8 mouse cellular contexts compared by ENCODE assay signal in the genomic region with DNA sequence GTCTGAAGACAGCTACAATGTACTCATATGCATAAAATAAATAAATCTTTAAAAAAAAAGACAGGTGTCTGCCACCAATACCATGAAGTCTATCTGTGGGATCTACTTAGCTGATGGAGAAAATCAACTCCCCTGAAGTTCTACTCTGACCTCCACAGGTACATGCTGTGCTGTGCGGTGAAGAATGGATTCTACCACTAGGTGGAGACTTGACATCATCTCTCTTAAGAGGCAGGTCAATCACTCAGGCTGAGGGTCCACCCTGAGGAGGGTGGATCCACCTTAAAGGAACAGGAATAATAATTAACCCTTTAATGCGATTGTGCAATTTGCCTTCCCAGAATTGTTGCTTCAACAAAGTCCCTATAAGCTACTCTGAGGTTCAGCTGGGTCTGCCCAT. TPM values are rescaled to one million over a fixed set of nuclear protein-coding genes. Genes with fewer than 3 reads are reported as not detected.
DNase-seq lines count a peak whose midpoint lies in the region; ATAC-seq and TF ChIP-seq lines count a peak whose summit lies in the region.

No protein-coding gene starts in this region.

- H3K27me3 ChIP-seq in liver, embryonic 14.5 days (ENCODE audit: control insufficient read depth, insufficient read depth, low read length) = no peaks in the 10 kb centered on the region

- TF ChIP-seq POLR2A in cortical plate, adult 2 months (IDR thresholded peaks at IDR 0.05; ENCODE audit: extremely low read depth, insufficient read depth, low read length) = no peak

- peak; percentile 50 for DNase-seq in embryo, embryonic 10 days (ENCODE audit: low spot score)
- no peak for DNase-seq in embryo, embryonic 9.5 days (ENCODE audit: extremely low spot score)
- DNase-seq in 416B (ENCODE audit: low read depth) = peak; percentile 85
- no peak for DNase-seq in liver, embryonic 14.5 days (ENCODE audit: low read depth in 3 of 3, low spot score in 3 of 3)
- no peak for DNase-seq in spleen, postnatal 14 days (ENCODE audit: low spot score in 2 of 2)
- no peak for DNase-seq in frontal cortex, postnatal 25 days (ENCODE audit: low spot score in 2 of 2)
- no peak for DNase-seq in spleen, adult 12 weeks (ENCODE audit: low spot score)

- H3K27ac ChIP-seq in cortical plate, adult 2 months (ENCODE audit: insufficient read depth, low read length) = no peak overlapping the region
- no peak overlapping the region for H3K27ac ChIP-seq in liver, embryonic 14.5 days

- no peaks in the 10 kb centered on the region for H3K4me1 ChIP-seq in cortical plate, adult 2 months (ENCODE audit: control insufficient read depth, insufficient read depth, low read length)
- 0 out of 4 replicates have a peak, but pooled peaks cover 0 to 1% of the 10 kb centered on the region in 2 experiments for H3K4me1 ChIP-seq in liver, embryonic 14.5 days (replicated peaks; ENCODE audit: control insufficient read depth in 2 of 2, insufficient read depth in 2 of 2, low read length in 1 of 2)

- 3% methylated on average over 2 of the region's 2 CpGs for WGBS in liver, embryonic 14.5 days (ENCODE audit: insufficient replicate concordance)

- ATAC-seq in liver, embryonic 14.5 days (ENCODE audit: insufficient read depth) = peak; percentile 39; the same call in 1 of the 2 replicates

- no peaks in the 10 kb centered on the region for H3K9me3 ChIP-seq in liver, embryonic 14.5 days (ENCODE audit: control insufficient read depth, low read length)

- no peak overlapping the region for H3K4me3 ChIP-seq in cortical plate, adult 2 months (ENCODE audit: insufficient read depth, low read length)
- no peak overlapping the region for H3K4me3 ChIP-seq in liver, embryonic 14.5 days (ENCODE audit: insufficient read depth in 1 of 2, low read depth in 2 of 2, low read length in 2 of 2)

- H3K9ac ChIP-seq in liver, embryonic 14.5 days (replicated peaks) = no peak overlapping the region

- TF ChIP-seq EP300 in liver, embryonic 14.5 days (IDR thresholded peaks at IDR 0.05; ENCODE audit: low read depth) = no peak

- no peak overlapping the region for H3K4me2 ChIP-seq in liver, embryonic 14.5 days (ENCODE audit: low read depth)

- H3K36me3 ChIP-seq in liver, embryonic 14.5 days (replicated peaks; ENCODE audit: control insufficient read depth, insufficient read depth, low read depth) = no peaks in the 10 kb centered on the region

- TF ChIP-seq CTCF in cortical plate, adult 2 months (IDR thresholded peaks at IDR 0.05; ENCODE audit: extremely low read depth, insufficient read depth, low read length) = peak; percentile 31; the same call in 1 of the 2 replicates
- peak; percentile 52 for TF ChIP-seq CTCF in liver, embryonic 14.5 days (IDR thresholded peaks at IDR 0.05; ENCODE audit: low read depth)

RNA-seq across cellular contexts. Expression of a gene that starts 9.2 kb away (rescaled TPM):
- 4.7 and 5.7 TPM in 2 replicates for polyA plus RNA-seq in cortical plate, adult 2 months (2012; rRNA removed)
- 0.03 and 0.06 TPM in 2 replicates for polyA plus RNA-seq in liver, embryonic 14.5 days (2012; rRNA removed)
- polyA plus RNA-seq in liver, embryonic 14.5 days (2014; fragmentation: Nextera tagmentation; extraction: Ambion mirVana) = not detected in 2 replicates

RNA-seq across cellular contexts. Expression of a gene that starts 10.4 kb away (rescaled TPM):
- polyA plus RNA-seq in cortical plate, adult 2 months (2012; rRNA removed) = 366 and 413 TPM in 2 replicates
- polyA plus RNA-seq in liver, embryonic 14.5 days (2012; rRNA removed) = 106 and 107 TPM in 2 replicates
- 351 and 354 TPM in 2 replicates for polyA plus RNA-seq in liver, embryonic 14.5 days (2014; fragmentation: Nextera tagmentation; extraction: Ambion mirVana)

RNA-seq across cellular contexts. Expression of a gene that starts 22.9 kb away (rescaled TPM):
- 38.5 and 39.3 TPM in 2 replicates for polyA plus RNA-seq in cortical plate, adult 2 months (2012; rRNA removed)
- 6.4 and 10.7 TPM in 2 replicates for polyA plus RNA-seq in liver, embryonic 14.5 days (2012; rRNA removed)
- 7.7 and 8.0 TPM in 2 replicates for polyA plus RNA-seq in liver, embryonic 14.5 days (2014; fragmentation: Nextera tagmentation; extraction: Ambion mirVana)

RNA-seq across cellular contexts. Expression of a gene that starts 23.0 kb away (rescaled TPM):
- polyA plus RNA-seq in cortical plate, adult 2 months (2012; rRNA removed) = 65.3 and 75.1 TPM in 2 replicates
- polyA plus RNA-seq in liver, embryonic 14.5 days (2012; rRNA removed) = 19.9 and 28.4 TPM in 2 replicates
- polyA plus RNA-seq in liver, embryonic 14.5 days (2014; fragmentation: Nextera tagmentation; extraction: Ambion mirVana) = 46.4 and 48.3 TPM in 2 replicates

RNA-seq across cellular contexts. Expression of a gene that starts 38.3 kb away (rescaled TPM):
- 39.9 and 44.6 TPM in 2 replicates for polyA plus RNA-seq in cortical plate, adult 2 months (2012; rRNA removed)
- polyA plus RNA-seq in liver, embryonic 14.5 days (2012; rRNA removed) = 27.0 and 30.2 TPM in 2 replicates
- polyA plus RNA-seq in liver, embryonic 14.5 days (2014; fragmentation: Nextera tagmentation; extraction: Ambion mirVana) = 20.2 and 20.8 TPM in 2 replicates

Comparison
In these comparisons a context has a peak if more than half of its experiments do, and no peak if none do; other contexts are left out.
1. DNase-seq: peak in embryo, embryonic 10 days (single experiment) and 416B (single experiment); none in embryo, embryonic 9.5 days (single experiment), liver, embryonic 14.5 days (0 of 3), spleen, postnatal 14 days (0 of 2), frontal cortex, postnatal 25 days (0 of 2) and spleen, adult 12 weeks (single experiment).